Mouse (Mus musculus) limb, embryonic 15.5 days (tissue): ENCODE measurements around the gene Arl6. TPM values are rescaled to one million over a fixed set of nuclear protein-coding genes. Genes with fewer than 3 reads are reported as not detected.

ENCODE experiments used
- ATAC-seq: fragments of 200-750 bp; cut with Nextera tagmentation; 2 replicates; pipeline ENCODE4 v1.8.0; 2017; ENCODE audit warnings: low read depth, moderate TSS enrichment; ENCODE audit not compliant: insufficient number of reproducible peaks, low FRiP score, low TSS enrichment
- H3K27ac ChIP-seq: fragments of 300-500 bp; sonication (generic); 2 replicates; pipeline ENCODE4 v1.5.1; 2015; ENCODE audit warnings: moderate library complexity, mild to moderate bottlenecking, inconsistent platforms
- H3K27me3 ChIP-seq: fragments of 300-500 bp; sonication (generic); 2 replicates; pipeline ENCODE4 v1.6.1; 2015; ENCODE audit warnings: inconsistent platforms
- H3K36me3 ChIP-seq: fragments of 300-500 bp; sonication (generic); 2 replicates; pipeline ENCODE4 v1.6.1; 2015; ENCODE audit warnings: inconsistent platforms
- H3K4me1 ChIP-seq: fragments of 300-500 bp; sonication (generic); 2 replicates; pipeline ENCODE4 v1.6.1; 2015; ENCODE audit warnings: inconsistent platforms
- H3K4me2 ChIP-seq: fragments of 300-500 bp; sonication (generic); 2 replicates; pipeline ENCODE4 v1.6.1; 2015; ENCODE audit warnings: mild to moderate bottlenecking, inconsistent platforms
- H3K4me3 ChIP-seq: fragments of 300-500 bp; sonication (generic); 2 replicates; pipeline ENCODE4 v1.5.1; 2015; ENCODE audit warnings: mild to moderate bottlenecking, inconsistent platforms
- H3K9ac ChIP-seq: fragments of 300-500 bp; sonication (generic); 2 replicates; pipeline ENCODE4 v1.6.1; 2015; ENCODE audit warnings: inconsistent platforms
- H3K9me3 ChIP-seq: fragments of 300-500 bp; sonication (generic); 2 replicates; pipeline ENCODE4 v1.6.1; 2016; ENCODE audit warnings: inconsistent platforms
- WGBS: fragments of 180-500 bp; shearing (Covaris S2); methylation state at CpG from one replicate; pipeline ENCODE4 v1.1.7; 2015; 5-methylcytosine and 5-hydroxymethylcytosine counted together
- polyA plus RNA-seq: library from polyadenylated mRNA; unstranded; fragments of >200 nt; fragmentation: Nextera tagmentation; extraction: Ambion mirVana; gene quantifications from 2 replicates; pipeline ENCODE4 v1.2.1, GENCODE M21; 2015

The Arl6 gene
- polyA plus RNA-seq, 1 experiment from 2014 or later = 26.9 TPM

GRCm38 (mm10) chr16:59604078-59604781 is 35.0 kb downstream of the Arl6 start:
- Histone ChIP-seq H3K36me3 (no peaks in the 10 kb centered on the region), H3K27ac (no peak overlapping the region), H3K27me3 (no peaks in the 10 kb centered on the region), H3K4me3 (no peak overlapping the region), H3K9me3 (no peaks in the 10 kb centered on the region), H3K4me1 (peaks cover 8% of the 10 kb centered on the region), H3K4me2 (no peak overlapping the region), H3K9ac (no peak overlapping the region)
- WGBS = 52% methylated on average over 15 of the region's 15 CpGs
- no peak for ATAC-seq

- H3K27me3 ChIP-seq = no peaks in the 10 kb centered on the region
- under 1% methylated on average over 86 of the region's 90 CpGs for WGBS
- peak; percentile 92 for ATAC-seq
- H3K36me3 ChIP-seq = no peaks in the 10 kb centered on the region
- H3K4me2 ChIP-seq = peak within 1 kb of the TSS; percentile 57
- H3K4me1 ChIP-seq = peaks cover 23% of the 10 kb centered on the region
- peak within 1 kb of the TSS; percentile 82 for H3K9ac ChIP-seq
- H3K27ac ChIP-seq = peak within 1 kb of the TSS; percentile 92
- H3K9me3 ChIP-seq = no peaks in the 10 kb centered on the region
- H3K4me3 ChIP-seq = peak within 1 kb of the TSS; percentile 87
Measured at GRCm38 (mm10) chr16:59600311-59601251, 38.6 kb downstream of the Arl6 start, which contains the start of gene Crybg3. Crybg3 (minus strand) TSS chr16:59600979.

- no peak overlapping the region; the same call in 1 of the 2 replicates for H3K9ac ChIP-seq
- H3K4me1 ChIP-seq = peaks cover 29% of the 10 kb centered on the region
- H3K4me2 ChIP-seq = peak overlapping the region; percentile 57
- no peaks in the 10 kb centered on the region for H3K27me3 ChIP-seq
- no peaks in the 10 kb centered on the region for H3K9me3 ChIP-seq
- H3K36me3 ChIP-seq = no peaks in the 10 kb centered on the region
- no peak for ATAC-seq
- 9% methylated on average over 17 of the region's 17 CpGs for WGBS
- H3K27ac ChIP-seq = peak overlapping the region; percentile 92
- H3K4me3 ChIP-seq = peak overlapping the region; percentile 87
Measured at GRCm38 (mm10) chr16:59599411-59600265, 39.6 kb downstream of the Arl6 start.

GRCm38 (mm10) chr16:59598997-59599396 is 40.2 kb downstream of the Arl6 start:
- Histone ChIP-seq H3K9me3 (no peaks in the 10 kb centered on the region), H3K9ac (no peak overlapping the region), H3K4me2 (peak overlapping the region; percentile 57), H3K27me3 (no peaks in the 10 kb centered on the region), H3K36me3 (no peaks in the 10 kb centered on the region), H3K4me3 (peak overlapping the region; percentile 87), H3K27ac (peak overlapping the region; percentile 63), H3K4me1 (peaks cover 30% of the 10 kb centered on the region)
- 21% methylated on average over 4 of the region's 4 CpGs for WGBS
- no peak for ATAC-seq

- Histone ChIP-seq H3K27me3 (no peaks in the 10 kb centered on the region), H3K27ac (no peak overlapping the region), H3K9ac (no peak overlapping the region), H3K4me2 (no peak overlapping the region), H3K9me3 (no peaks in the 10 kb centered on the region), H3K4me3 (no peak overlapping the region), H3K36me3 (no peaks in the 10 kb centered on the region), H3K4me1 (peaks cover 30% of the 10 kb centered on the region)
- no peak for ATAC-seq
- 75% methylated on average over 6 of the region's 6 CpGs for WGBS
Measured at GRCm38 (mm10) chr16:59597256-59597655, 41.9 kb downstream of the Arl6 start.

- H3K9ac ChIP-seq = no peak overlapping the region
- peak overlapping the region; percentile 77 for H3K27ac ChIP-seq
- no peaks in the 10 kb centered on the region for H3K36me3 ChIP-seq
- H3K4me2 ChIP-seq = no peak overlapping the region
- H3K9me3 ChIP-seq = no peaks in the 10 kb centered on the region
- WGBS = 45% methylated on average over 3 of the region's 3 CpGs
- ATAC-seq = no peak
- peaks cover 33% of the 10 kb centered on the region for H3K4me1 ChIP-seq
- no peak overlapping the region for H3K4me3 ChIP-seq
- H3K27me3 ChIP-seq = no peaks in the 10 kb centered on the region
Measured at GRCm38 (mm10) chr16:59594714-59595113, 44.5 kb downstream of the Arl6 start.

GRCm38 (mm10) chr16:59590790-59591189 is 48.4 kb downstream of the Arl6 start:
- H3K27me3 ChIP-seq = no peaks in the 10 kb centered on the region
- H3K9me3 ChIP-seq = no peaks in the 10 kb centered on the region
- H3K4me1 ChIP-seq = peaks cover 35% of the 10 kb centered on the region
- no peak overlapping the region for H3K27ac ChIP-seq
- no peak overlapping the region for H3K4me2 ChIP-seq
- H3K4me3 ChIP-seq = no peak overlapping the region
- no peak overlapping the region for H3K9ac ChIP-seq
- 53% methylated on average over 6 of the region's 6 CpGs for WGBS
- H3K36me3 ChIP-seq = no peaks in the 10 kb centered on the region
- no peak for ATAC-seq

GRCm38 (mm10) chr16:59588351-59589025 is 50.7 kb downstream of the Arl6 start:
- no peak overlapping the region for H3K4me2 ChIP-seq

GRCm38 (mm10) chr16:59587816-59588215 is 51.4 kb downstream of the Arl6 start:
- no peak for ATAC-seq
- Histone ChIP-seq H3K27ac (no peak overlapping the region), H3K4me2 (no peak overlapping the region), H3K9ac (no peak overlapping the region), H3K9me3 (no peaks in the 10 kb centered on the region), H3K36me3 (no peaks in the 10 kb centered on the region), H3K4me3 (no peak overlapping the region), H3K27me3 (no peaks in the 10 kb centered on the region), H3K4me1 (peaks cover 29% of the 10 kb centered on the region)
- WGBS = 60% methylated on average over 10 of the region's 10 CpGs

More at GRCm38 (mm10) chr16:59588351-59589025, 50.7 kb downstream of the Arl6 start:
- Histone ChIP-seq H3K9me3 (no peaks in the 10 kb centered on the region), H3K36me3 (no peaks in the 10 kb centered on the region), H3K27ac (no peak overlapping the region), H3K9ac (no peak overlapping the region), H3K4me3 (no peak overlapping the region), H3K4me1 (peaks cover 29% of the 10 kb centered on the region), H3K27me3 (no peaks in the 10 kb centered on the region)
- 56% methylated on average over 13 of the region's 13 CpGs for WGBS
- ATAC-seq = no peak

GRCm38 (mm10) chr16:59586911-59587310 is 52.3 kb downstream of the Arl6 start:
- Histone ChIP-seq H3K36me3 (no peaks in the 10 kb centered on the region), H3K9ac (no peak overlapping the region), H3K9me3 (no peaks in the 10 kb centered on the region), H3K4me1 (peaks cover 29% of the 10 kb centered on the region), H3K4me2 (no peak overlapping the region), H3K27me3 (no peaks in the 10 kb centered on the region), H3K27ac (no peak overlapping the region), H3K4me3 (no peak overlapping the region)
- ATAC-seq = no peak
- 91% methylated on average over 8 of the region's 8 CpGs for WGBS

- Histone ChIP-seq H3K27me3 (no peaks in the 10 kb centered on the region), H3K9me3 (no peaks in the 10 kb centered on the region), H3K4me3 (no peak overlapping the region), H3K4me2 (no peak overlapping the region), H3K4me1 (peaks cover 29% of the 10 kb centered on the region), H3K9ac (no peak overlapping the region), H3K36me3 (no peaks in the 10 kb centered on the region), H3K27ac (no peak overlapping the region)
- WGBS = 46% methylated on average over 6 of the region's 6 CpGs
- ATAC-seq = no peak; the same call in 1 of the 2 replicates
Measured at GRCm38 (mm10) chr16:59586276-59586675, 52.9 kb downstream of the Arl6 start.
